Mouse (Mus musculus) lung, adult 18-20 months (tissue): ENCODE measurements at regions not wholly inside any gene's neighbourhood (a gene's known extent, or its start where the extent isn't known, plus 50 kb on each side); places are given as distances from the start of the nearest gene placed in this dataset.

Source experiments
- DNase-seq, 2 experiments: peaks; one replicate each; pipeline ENCODE4 v3.0.0; 2022; ENCODE audit warnings: mixed read lengths in 2 of 2

DNA sequence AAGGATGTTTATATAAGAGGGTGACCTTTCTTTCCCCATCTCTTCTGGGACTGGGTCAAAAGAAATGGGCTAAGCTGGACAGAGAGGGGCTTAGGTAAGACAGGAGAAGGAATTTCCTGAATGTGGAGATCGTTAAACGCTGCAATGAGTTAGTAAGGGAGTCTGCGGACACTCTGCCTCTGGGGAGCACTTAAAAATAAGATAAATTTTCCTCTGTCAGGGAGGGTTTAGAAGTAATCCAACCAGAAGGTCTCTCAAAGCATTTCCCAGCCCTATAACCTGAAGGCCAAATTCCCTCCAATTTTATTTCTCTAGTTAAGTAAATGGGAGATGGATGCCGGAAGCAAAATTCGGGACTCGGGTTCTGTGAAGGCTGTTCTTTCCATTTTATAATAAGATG, 367.3 kb upstream of the Nfe2l3 start:
- no peak for DNase-seq

DNA sequence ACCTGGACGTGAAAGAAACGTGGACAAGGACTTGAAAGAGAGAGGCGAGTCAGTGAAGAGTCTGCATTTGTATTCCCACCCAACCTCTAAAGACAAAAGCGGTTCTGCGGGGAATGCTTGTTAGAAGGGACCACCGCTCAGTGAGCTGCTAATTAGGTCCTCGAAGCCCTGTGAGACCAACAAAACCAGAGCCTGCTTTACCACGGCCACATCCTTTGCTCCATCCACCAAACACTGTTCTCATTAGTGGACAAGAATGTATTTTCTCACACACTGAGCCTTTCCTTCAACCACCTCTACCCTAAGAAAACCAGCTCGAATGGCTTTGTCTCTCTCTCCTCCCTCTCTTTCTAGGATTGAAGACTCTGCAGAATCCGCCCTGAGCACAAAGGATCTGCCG, 365.1 kb upstream of the Nfe2l3 start:
- no peak for DNase-seq

DNA sequence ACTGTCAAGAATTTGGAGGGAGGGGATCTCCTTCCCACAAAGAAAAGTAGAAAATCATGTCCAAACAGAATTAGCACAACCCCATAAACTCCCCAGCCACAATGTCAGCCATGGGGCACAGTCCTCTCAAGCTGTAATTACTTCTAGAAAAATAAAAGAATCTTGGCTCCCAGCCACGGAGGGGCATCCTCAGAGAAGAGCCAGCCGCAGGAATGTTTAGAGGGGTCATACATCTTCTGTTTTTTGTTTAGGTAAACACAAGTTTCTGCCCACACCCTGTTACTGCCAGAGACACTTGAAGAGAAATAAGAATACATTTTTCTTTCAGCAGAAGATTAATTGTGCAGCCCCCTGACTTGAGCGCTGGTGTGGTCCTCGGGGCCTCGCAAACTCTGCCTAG, 362.5 kb upstream of the Nfe2l3 start:
- no peak for DNase-seq

DNA sequence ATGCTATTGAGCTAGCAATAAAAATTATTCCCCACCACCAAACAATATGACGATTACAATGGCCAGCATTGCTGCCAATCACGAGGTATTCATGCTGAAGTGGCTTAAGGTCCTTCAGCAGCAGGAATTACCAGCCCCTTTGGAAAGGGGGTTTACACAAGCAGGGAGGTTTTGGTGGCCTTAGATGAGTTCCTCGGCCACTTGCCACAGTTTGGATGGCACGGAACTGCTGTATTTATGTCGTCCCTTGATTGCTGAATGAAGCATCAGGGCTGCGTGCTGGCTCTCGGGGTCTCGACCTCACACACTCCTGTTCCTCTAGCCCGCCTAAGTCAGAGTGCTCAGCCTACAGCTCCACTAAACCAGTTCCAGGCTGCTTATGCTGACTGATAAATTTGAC, 361.2 kb upstream of the Nfe2l3 start:
- DNase-seq, result no peak

DNA sequence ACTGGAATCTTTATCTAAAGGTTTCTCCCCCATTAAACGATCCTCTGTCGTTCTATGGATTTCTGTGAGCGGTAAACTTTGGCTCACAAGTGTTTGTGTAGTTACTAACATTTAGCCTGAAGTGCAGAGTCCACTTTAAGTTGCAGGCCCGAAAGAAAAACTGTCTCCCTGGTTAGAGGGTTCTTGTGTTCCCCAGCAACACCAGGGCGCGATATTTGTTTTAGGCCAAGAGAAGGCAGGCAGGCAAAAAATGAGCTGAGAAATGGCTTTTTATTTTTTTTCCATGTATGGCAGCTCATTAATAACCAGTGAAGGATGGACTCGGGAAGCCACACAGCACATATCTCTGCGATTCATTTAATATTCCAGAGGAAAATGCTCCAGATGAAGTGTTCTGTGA, 357.4 kb upstream of the Nfe2l3 start:
- no peak for DNase-seq

DNA sequence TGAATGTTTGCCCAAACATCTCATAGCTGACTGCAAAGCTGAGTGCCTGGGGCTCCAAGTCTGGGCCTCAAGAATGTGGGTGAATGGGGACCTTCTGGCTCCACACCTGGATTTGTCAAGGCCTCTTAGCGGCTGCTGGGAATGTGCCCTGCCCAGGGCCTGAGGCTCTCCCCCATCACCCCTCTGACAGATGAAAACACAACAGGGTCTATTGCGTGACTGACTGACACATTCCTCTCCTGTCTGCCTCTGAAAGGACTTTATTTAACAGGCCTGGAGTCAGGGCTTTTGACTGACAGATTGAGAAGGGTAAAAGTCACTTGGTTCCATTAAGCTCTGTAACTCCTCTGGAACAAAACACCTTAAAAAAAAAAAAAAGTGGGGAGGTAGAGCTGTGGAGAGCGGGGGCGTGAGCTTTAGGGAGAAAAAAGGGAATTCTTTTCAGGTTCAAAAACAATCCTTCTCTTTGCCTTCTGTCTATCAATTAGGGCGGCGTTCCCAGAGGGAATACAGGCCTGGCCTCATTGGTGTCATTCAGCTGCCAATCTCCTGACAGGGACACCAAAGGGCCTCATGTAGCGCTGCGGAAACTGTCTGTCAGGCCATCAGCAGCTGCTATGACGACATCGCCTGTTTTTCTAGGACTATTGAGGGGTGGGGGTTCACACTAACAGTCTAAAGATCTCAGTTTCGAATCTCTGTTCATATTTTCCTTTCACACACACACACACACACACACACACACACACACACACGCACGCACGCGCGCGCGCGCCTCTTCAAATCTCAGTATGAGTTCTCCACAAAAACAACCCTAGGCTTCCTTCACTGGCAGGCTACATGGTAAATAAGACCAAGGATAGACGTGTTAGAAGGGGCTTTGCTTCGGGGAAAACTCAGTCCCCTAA, 355.4 kb upstream of the Nfe2l3 start:
- peak; percentile 59 to 74 for DNase-seq

DNA sequence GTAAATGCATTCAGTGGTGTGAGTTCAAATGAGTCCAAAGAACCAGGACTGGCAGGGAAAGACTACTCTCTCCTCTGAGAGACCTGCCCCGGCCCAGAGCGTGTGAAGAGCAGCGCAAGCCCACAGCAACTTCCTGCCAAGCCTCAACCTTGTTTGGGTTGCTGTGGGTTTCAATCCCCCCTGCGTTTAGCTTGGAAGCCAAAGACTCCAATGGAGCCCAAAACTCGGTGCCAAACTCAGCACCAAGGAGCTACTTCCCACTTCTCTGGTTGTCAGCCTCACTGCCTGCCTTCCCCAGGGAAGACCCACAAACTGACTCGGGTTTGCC, 354.7 kb upstream of the Nfe2l3 start:
- DNase-seq, result no peak

GRCm38 (mm10) chr6:51078353-51078966, 354.0 kb upstream of the Nfe2l3 start:
- DNase-seq, result no peak

- DNase-seq, result no peak
These were observed 353.5 kb upstream of the Nfe2l3 start for GRCm38 (mm10) chr6:51078967-51079355.

- no peak for DNase-seq
These were observed 351.4 kb upstream of the Nfe2l3 start for GRCm38 (mm10) chr6:51081056-51081455.

- no peak for DNase-seq
These were observed 347.8 kb upstream of the Nfe2l3 start for GRCm38 (mm10) chr6:51084656-51085055.

DNA sequence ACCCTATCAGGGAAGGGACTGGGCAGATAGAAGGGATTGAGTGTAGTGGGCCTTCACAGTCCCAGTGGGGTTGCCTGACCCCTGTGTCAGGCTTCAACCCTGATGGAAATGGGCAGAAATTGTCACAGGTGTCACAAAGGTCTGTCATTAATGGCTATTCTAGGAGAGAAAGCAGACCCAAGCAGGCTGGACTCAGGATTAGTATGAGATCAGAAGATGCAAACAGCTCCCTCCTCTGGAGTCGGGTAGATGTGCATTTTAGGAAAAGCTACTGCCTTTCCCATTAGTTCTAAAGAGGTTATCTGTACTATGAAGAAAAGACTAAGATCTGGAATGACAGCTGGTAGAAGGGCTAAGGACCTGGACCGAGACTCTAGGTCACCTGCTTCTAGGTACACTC, 346.9 kb upstream of the Nfe2l3 start:
- no peak for DNase-seq

DNA sequence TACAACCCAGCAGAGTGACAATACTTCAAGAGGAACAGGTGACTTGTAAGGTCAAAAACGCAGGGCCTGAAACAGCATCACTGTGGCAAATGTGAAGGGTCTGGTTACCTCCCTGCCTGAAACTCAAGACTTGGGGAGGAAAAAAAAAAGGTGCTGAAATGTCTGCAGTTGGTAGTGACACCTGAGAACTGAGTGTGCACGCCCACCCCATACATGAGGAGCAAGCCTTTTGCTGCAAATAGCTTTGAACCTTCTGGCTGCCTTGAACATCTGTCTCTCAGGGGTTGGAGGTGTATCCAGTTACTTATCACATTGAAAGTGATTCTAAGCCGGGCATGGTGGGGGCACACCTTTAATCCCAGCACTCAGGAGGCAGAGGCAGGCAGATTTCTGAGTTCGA, 346.1 kb upstream of the Nfe2l3 start:
- no peak for DNase-seq

DNA sequence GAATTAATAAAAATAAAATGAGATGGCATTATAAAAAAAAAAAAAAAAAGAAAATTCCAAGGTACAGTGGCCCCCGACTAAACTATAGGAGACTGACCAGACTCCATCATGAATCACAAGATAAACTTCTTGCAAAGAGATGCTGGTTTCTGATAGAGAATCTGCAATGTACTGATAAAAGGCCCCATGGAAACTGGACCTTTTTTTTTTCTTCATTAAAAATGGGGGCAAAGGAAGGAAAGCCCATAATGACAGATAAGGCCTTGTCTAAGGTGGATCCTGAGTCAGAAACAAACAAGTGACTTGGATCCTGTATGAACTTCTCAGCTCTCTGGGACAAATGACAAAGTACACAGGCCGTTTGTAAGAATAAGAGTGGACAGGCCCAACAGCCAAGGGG, 344.7 kb upstream of the Nfe2l3 start:
- no peak for DNase-seq

- DNase-seq, result no peak
These were observed 343.7 kb upstream of the Nfe2l3 start for GRCm38 (mm10) chr6:51088641-51089372.

DNA sequence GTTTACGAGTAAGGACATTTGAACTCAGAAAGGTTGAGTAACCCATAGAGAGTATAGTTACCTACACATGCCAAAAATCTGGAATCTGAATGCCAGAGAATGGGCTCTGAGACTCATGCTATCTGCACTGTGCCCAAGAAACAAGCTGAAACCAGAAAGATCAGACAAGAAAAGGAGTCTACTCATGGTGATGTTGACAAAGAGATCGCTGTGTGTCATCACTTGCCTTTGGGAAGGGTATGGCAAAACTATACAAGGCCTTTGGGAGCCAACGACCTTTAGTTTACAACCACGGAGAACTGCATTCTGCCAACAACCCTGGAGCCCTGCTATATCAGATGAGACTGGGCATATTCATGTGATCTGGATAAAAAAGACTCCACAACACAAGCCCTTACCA, 339.3 kb upstream of the Nfe2l3 start:
- DNase-seq, result no peak

- DNase-seq, result no peak
These were observed 338.2 kb upstream of the Nfe2l3 start for GRCm38 (mm10) chr6:51094304-51094703.

GRCm38 (mm10) chr6:51097488-51097887, 335.0 kb upstream of the Nfe2l3 start:
- no peak for DNase-seq

GRCm38 (mm10) chr6:51100341-51100740, 332.1 kb upstream of the Nfe2l3 start:
- no peak for DNase-seq

DNA sequence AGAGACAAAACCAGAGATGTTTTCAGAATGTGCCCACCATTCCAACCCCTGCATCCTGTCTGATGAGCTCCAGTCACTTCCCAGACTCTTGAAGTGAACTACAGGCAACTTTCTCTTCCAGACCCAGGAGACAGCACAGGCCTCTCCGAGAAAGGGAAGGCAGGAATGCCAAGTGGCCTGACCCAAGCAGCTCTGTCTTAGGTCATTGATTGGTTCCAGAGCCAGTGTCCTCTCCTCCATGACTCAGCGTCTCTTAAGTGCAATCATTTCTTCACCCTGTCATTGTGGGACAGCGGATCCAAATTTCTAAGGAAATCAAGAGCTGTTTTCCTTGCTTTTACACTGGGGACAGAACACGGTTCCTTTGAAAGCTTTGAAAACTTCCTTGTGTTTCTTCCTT, 329.2 kb upstream of the Nfe2l3 start:
- DNase-seq, result no peak

DNA sequence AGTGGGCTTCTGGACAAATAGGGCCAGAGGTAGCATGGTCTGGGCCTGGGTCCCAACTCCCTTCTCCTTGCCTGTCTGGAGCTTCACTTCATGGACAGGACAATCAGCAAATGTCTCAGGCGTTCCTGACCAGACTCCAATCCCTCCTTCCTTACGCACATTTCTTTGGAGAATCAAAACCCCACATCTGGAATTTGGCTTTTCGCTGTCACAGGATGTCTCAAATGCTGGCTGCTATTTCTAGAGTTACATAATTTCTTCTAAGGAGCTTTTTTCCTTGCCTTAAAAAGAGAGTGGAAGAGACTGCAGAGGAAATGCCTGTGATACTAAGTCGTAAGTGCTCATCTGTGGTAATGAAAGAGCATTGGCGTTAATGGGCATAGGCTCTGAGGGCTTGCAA, 328.1 kb upstream of the Nfe2l3 start:
- DNase-seq, result no peak

DNA sequence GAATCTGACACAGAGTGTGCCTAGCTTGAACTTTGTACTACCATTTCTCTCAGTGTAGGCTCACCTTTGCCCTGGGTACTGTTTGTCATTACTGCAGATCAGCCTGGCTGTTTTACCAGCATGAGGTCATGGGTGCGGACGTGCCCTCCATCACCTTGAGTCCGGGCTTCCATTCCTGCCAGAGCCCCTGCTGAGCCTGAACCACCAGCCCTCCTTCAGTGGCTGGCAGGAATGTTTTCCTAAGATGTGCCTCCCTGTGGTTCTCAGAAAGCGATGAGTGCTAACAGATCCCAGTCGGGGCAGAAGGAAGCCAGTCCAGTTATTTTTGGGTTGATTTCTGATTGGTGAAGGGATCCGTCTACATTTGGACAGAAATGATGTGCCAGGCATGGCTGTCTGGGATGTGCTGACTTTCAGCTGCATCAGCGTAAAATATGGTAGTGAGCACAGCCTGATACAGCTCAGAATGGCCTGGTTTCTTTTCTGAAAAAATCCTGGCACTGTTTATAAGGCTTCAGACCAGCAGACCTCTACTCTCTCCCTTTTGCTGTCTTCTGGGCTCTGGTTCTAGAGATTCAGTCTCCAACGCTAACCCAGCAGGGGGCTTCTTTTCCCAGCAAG, 324.0 kb upstream of the Nfe2l3 start:
- no peak for DNase-seq

GRCm38 (mm10) chr6:51110596-51110995, 321.9 kb upstream of the Nfe2l3 start:
- DNase-seq, result no peak
